Mouse (Mus musculus) thymus, postnatal 14 days (tissue): ENCODE data around the gene Kmt2b.

ENCODE experiments used
- DNase-seq: peaks from one replicate; pipeline ENCODE4 v3.0.0; 2021

The Kmt2b gene

GRCm38 (mm10) chr7:30563906-30564280, 24.6 kb downstream of the Kmt2b start:
- DNase-seq: peak; percentile 69

DNA sequence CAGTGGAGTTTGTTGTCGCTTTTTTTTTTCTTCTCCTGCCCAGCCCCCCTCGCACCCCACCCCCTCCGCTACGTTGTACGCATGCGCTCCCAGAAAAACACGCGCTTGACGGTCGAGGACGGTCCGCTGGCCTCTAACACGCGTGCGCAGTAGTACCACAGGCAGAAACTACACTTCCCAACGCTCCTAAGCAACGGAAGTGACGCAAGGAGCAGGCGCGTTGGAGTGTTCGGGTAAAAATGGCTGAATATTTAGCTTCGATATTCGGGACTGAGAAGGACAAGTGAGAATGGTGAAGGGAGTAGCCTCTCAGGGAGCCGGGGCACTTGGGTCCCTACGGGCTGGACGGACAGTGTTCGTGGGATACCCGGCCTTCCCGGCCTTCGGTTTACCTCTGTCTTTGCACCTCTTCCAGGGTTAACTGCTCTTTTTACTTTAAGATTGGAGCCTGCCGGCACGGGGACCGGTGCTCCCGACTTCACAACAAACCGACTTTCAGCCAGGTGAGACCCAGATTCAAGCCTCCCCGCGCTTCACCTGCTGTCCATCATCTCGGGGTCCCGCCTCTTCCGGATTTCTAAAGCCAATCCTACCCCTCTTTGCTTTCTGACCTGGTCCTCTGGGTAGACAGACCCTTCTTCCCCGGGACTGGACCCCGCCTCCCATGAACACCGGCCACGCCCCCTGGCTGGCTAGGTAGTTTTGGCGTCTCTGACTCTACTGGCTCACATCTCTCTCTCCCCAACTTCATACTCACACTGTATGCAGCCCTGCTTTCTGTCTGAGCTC, 25.2 kb downstream of the Kmt2b start, which contains the start of the genes U2af1l4, Gm49396 and Psenen:
Gene U2af1l4, plus strand, starts transcription at position 185 of the 789 bp plus-strand sequence.
Gene Gm49396, plus strand, starts transcription at position 228 of the 789 bp plus-strand sequence.
Gene Psenen, minus strand, starts transcription at position 511 of the 789 bp plus-strand sequence.
- peak; percentile 96 for DNase-seq

DNA sequence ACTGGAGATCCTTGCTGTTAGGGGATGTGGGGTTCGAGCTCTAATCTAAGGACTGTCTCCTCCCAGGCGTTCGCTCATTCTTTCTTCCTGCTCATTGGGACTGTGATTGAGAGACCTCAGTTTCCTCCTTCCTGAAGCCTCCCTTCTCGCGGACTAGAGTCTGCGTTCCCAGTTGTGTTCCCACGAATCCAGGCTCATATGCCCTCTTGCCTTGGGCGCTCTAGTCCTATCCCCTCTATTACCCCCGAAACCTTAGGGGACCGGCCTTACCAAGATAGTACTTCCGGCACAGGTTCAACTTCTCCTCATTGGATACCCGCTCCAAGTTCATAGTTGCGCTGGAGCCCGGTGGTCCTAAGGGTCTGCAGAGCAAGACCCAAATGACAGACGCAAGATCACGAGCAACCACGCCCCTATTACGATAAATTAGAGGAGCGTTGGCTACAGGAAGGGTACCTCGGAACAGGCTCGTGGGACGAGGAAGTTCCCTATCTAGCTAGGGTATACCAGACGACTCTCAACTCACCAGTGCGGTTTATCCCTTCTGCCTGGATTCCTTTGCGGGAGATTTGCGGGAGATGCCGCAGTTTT, 25.9 kb downstream of the Kmt2b start:
- peak; percentile 50 for DNase-seq

DNA sequence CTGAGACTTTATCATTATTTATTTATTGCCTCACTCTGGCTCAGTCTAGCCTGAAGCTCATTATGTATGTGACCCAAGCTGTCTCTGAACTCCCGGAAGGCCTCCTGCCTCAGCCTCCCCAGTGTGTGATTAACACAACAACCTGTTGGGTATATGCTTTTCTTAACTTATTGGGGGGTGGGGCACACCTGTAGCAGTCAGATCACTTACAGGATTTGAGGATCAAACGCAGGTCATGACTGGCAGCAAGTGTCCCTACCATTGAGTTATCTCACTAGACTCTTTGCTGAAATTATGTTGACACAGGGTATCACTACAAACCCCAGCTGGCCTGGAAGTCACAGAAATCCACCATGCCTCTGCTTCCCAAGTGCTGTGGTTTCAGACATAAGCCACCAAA, 28.2 kb downstream of the Kmt2b start:
- DNase-seq: no peak

- peak; percentile 95 for DNase-seq
These were observed 29.0 kb downstream of the Kmt2b start, which contains the start of gene Lin37 for GRCm38 (mm10) chr7:30559443-30559954. TSS of gene Lin37 (minus strand) at chr7:30559838.

- no peak for DNase-seq
These were observed 29.7 kb downstream of the Kmt2b start for GRCm38 (mm10) chr7:30558656-30559442.

- DNase-seq: no peak
These were observed 30.5 kb downstream of the Kmt2b start for GRCm38 (mm10) chr7:30557901-30558514.

DNA sequence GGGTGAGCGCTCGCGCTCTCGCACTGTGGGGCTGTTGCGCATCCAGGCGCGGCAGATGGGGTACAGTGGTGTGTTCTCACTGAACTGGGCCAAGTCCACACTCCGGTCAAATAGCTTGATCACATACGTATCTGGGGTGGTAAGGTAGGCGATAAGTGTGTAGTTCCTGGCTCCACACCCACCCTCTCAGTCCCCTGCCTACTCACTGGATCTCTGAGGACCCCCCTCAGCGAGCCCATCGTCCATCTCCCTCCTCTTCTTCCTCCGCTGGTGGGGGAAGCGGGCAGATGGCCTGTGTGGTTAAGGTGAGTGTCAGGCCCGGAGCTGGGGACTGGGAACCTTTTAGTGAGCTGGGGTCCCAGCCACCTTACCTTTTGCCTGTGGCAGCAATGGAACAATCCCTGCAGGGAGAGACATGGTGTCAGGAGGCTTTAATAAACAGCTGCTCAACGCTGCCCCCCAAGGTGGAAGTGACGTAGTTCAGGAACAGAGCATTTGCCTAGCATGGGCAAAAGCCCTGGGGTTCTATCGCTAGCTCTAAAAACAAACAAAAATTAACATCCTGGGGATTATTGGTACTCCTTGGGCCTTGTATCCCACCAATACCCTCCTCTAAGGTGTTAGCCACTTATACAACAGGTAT, 31.5 kb downstream of the Kmt2b start:
- peak; percentile 54 for DNase-seq

DNA sequence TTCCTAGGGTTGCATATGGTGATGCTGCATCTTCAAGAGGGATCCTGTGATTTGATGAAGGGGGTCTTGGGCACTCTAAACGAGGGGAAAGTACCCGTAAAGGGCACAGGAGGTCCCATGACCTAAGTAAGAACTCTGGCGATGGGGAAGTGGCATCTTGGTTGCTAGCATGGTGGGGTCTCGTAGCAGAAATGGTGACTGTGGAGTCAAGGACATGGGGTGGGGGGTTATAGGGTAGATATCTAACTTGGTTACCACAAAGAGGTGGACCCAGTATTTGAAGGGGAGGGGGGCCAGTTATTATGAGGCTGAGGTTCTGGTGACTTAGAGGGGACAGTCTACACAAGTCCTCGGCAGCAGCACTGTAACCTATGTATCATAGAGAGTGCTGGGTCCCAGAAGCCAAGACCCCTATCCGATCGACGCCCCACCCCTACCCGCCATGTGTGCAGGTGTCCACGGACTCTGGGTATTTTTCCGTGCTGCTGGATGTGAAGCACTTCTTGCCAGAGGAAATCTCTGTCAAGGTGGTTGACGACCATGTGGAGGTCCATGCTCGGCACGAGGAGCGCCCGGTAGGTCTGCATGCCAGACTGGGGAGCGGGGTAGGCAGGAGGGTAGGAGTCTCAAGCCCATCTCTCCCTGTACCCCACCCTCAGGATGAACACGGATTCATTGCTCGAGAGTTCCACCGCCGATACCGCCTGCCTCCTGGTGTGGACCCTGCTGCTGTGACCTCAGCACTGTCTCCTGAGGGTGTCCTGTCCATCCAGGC, 34.5 kb downstream of the Kmt2b start:
- no peak for DNase-seq

DNA sequence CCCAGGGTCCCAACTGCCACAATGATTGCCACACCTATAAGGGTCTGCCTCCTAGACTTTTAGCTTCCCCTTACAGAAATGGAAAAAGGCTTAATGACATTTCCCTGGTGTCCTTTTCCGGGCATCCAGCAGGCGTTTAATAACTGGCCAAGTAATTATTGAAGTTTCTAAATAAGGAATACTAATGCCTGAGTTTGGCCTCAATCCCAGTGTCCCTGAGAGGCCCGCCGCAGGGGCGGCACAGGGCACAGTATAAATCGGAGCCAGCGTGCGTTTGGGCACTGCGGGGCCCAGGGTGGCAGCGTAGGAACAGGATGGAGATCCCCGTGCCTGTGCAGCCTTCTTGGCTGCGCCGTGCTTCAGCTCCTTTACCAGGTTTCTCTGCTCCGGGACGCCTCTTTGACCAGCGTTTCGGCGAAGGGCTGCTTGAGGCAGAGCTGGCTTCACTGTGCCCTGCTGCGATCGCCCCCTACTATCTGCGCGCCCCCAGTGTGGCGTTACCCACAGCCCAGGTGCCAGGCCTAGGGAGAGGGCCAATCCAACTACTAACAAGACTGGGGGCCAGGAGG, 35.4 kb downstream of the Kmt2b start:
- peak; percentile 56 for DNase-seq

DNA sequence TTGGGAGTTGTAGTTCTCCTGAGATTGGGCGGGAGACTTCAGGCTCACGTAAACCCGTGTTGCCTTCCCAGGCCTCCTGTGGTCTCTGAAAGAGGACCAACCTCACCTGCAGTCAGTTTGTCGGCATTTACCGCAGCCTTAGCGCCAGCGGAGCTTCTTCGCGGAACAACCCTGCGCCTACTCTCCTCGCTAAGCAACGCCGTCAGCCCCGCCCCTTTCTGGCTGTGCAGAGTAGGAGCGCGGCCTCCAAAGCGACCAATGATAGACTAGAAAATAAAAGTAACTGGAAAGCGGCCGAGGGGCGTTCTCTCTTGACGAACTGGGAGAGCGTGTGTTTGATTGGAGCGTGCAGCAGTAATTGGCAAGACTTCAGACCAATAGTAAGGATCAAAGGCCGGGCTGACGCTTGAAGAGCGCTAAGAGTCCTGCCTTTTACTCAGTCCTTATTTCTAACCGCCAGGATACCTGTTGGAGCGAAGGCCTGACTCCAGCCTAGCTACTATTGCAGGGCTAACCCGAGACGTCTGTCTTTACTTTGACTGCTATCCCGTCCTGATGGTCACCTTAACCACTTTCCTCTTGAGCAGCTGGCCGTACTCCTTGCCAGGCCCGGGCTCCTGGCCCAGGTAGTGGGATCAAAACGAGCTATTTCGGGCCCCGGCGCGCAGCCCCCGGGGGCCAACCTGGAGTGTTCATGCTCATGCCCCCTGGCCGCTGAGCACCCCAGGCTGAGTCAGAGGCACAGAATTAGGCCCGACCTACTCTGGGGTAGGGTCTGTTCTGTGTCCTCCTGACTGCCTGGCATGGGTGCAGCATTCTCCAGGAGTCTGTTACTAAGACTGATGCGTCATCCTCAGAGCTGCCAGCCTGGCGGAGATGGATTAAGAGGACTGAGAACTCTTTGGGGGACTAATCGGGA, 36.2 kb downstream of the Kmt2b start, which contains the start of the genes Hspb6 and Proser3:
Gene Hspb6, plus strand, starts transcription at position 77 of the 919 bp plus-strand sequence.
Gene Proser3, minus strand, starts transcription at position 198 of the 919 bp plus-strand sequence.
- peak; percentile 96 for DNase-seq

- peak; percentile 66 for DNase-seq
These were observed 37.0 kb downstream of the Kmt2b start for GRCm38 (mm10) chr7:30551445-30552101.

- no peak for DNase-seq
These were observed 37.9 kb downstream of the Kmt2b start for GRCm38 (mm10) chr7:30550603-30551002.

GRCm38 (mm10) chr7:30549880-30550279, 38.6 kb downstream of the Kmt2b start:
- no peak for DNase-seq

GRCm38 (mm10) chr7:30544327-30544726, 44.2 kb downstream of the Kmt2b start:
- no peak for DNase-seq

DNA sequence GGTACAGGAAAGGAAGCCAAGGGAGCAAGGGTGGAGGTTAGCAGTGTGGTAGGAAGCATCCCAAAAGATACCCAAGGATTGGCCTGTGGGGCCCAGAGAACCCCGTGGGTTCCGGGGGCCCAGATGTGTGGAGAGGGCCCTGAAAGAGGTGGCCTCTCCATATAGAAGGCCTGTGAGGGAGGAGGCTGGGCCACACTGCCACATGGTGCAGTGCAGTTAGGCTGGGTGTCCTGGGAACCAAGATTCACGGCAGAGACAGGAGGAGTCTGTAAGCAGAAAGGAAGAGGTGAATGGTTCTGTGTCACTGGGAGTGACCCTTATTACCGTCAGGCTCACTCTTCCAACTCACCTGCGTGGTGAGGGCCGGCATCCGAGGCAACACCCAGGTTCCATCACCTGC, 48.0 kb downstream of the Kmt2b start:
- DNase-seq: no peak

DNA sequence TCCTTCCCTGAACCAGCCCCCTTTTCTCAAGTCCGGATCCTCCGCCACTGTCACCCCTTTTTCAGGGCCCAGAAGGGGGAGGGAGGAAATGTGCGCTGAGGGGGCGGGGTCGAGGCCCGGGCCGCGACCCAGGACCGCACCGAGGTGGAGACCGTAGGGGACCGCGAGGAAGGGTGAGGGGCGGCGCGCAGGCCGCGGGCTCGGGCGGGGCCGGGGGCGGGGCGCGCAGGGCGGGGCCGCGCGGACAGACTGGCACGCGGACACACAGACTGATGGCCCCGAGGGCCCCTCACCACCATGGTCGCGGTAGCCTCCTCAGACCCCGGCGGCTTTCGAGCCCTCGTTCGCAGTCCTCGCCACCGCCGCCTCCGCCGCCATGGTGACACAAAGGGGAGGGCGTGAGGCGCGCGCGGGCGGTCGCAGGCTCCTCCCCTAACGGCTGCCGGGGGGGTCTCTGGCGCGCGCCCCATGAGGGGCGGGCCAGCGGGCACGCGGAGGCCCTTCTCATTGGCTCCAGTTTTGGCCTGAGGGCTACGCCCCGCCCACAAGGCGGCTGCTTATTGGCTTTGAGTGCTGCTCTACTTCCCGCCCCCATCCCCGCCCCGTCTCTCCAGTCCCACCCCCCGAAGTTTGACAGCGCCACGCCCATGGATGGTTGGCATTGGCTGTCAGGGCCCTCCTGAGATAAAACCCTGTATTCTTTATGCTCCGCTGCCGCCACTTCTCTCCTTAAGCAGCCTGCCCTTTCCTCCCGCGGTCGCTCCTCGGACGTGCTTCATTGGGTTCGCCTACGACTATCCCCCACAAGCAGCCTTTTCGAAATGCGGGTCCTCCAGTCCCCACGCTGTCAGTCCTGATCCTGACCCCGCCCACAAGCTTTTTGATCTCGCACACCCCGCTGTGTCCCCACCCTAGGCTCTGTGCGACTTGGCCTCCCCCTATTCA, 53.6 kb downstream of the Kmt2b start, which contains the start of gene Arhgap33:
Gene Arhgap33, minus strand, starts transcription at position 428 of the 945 bp plus-strand sequence.
- DNase-seq: peak; percentile 98
